ENCODE assay signal across 29 mouse cellular contexts in the genomic region with DNA sequence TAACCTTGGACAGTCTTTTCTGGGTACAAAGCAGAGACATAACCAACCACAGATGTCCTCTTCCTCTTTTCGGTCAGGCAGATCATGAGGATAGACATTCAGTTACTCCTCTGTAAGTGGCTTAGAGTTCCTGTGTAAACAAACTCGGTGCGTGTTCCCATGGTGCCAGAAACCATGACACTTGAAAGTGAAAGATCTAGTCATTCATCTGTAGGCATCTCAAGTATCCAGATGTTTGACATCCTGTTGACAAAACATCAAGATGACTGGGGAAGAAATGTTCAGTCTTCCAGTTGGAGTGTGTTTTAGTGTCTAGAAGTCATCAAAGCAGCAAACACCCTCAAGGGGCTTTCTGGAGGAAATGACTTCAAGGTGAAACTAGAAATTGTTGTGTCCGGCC.
DNase-seq lines count a peak whose midpoint lies in the region; ATAC-seq and TF ChIP-seq lines count a peak whose summit lies in the region.
"Had no signal": no experiment of that assay in that cellular context is flagged by ENCODE, and none has a peak within 500 bp of the region (broad histone marks: within the 10 kb centered on the region; RNA-seq: fewer than 3 reads in every experiment).

No protein-coding gene starts in this region.

- H3K27me3 ChIP-seq in lung, embryonic 16.5 days (ENCODE audit: control insufficient read depth, insufficient read depth, low read depth, low read length) = no peaks in the 10 kb centered on the region
- H3K27me3 ChIP-seq: embryonic facial prominence, embryonic 12.5 days; forebrain, embryonic 15.5 days; heart, embryonic 13.5 days; hindbrain, embryonic 15.5 days; limb, embryonic 15.5 days had no signal

- peak; percentile 52 for ATAC-seq in lung, embryonic 16.5 days (ENCODE audit: low read depth)
- peak; percentile 23; the same call in 1 of the 2 replicates for ATAC-seq in neutrophil, adult 5-6 weeks (ENCODE audit: extremely low read depth, insufficient number of reproducible peaks, low FRiP score, poor library complexity, severe bottlenecking)
- ATAC-seq: activated CD4-positive, CD25-positive, alpha-beta regulatory T cell, adult 4 months; forebrain, embryonic 15.5 days; inflammation-experienced regulatory T-cells, adult 6 months had no signal

- H3K4me1 ChIP-seq in lung, adult 2 months (ENCODE audit: control insufficient read depth, insufficient read depth, low read length) = peaks cover 4% of the 10 kb centered on the region
- H3K4me1 ChIP-seq in lung, embryonic 16.5 days (replicated peaks; ENCODE audit: control insufficient read depth, insufficient read depth, low read length) = 0 out of 2 replicates have a peak, but pooled peaks cover 4% of the 10 kb centered on the region
- H3K4me1 ChIP-seq: embryonic facial prominence, embryonic 12.5 days; forebrain, embryonic 15.5 days; heart, embryonic 13.5 days; hindbrain, embryonic 10.5 days; hindbrain, embryonic 15.5 days had no signal

- peak; percentile 4 to 24 for DNase-seq in lung, adult 18-20 months
- no peak for DNase-seq in lung, adult 2 months
- peak; percentile 64 for DNase-seq in A20 (ENCODE audit: low read depth, low spot score)
- DNase-seq in cerebellum, adult 9-11 months = no peak
- no peak for DNase-seq in urinary bladder, postnatal 25 days (ENCODE audit: low spot score)
- DNase-seq: adrenal gland, adult 8-10 months; cerebellum, adult 8-10 months; embryo, embryonic 11 days; gastrocnemius, postnatal 25 days; heart, postnatal 10 days; kidney, adult 11 months; kidney, postnatal 14 days; layer of hippocampus, adult 9-11 months; midbrain, embryonic 14.5 days; retina, postnatal 1 day; right cerebral cortex, postnatal 14 days; thymus, postnatal 14 days had no signal

- no peak overlapping the region for H3K4me2 ChIP-seq in lung, embryonic 16.5 days (ENCODE audit: low read depth, low read length)
- H3K4me2 ChIP-seq: embryonic facial prominence, embryonic 12.5 days; forebrain, embryonic 15.5 days; heart, embryonic 13.5 days; hindbrain, embryonic 15.5 days; limb, embryonic 15.5 days had no signal

- no peak for TF ChIP-seq POLR2A in lung, adult 2 months (IDR thresholded peaks at IDR 0.05; ENCODE audit: borderline replicate concordance, extremely low read depth, low read depth, low read length)

- TF ChIP-seq CTCF in lung, adult 2 months (IDR thresholded peaks at IDR 0.05; ENCODE audit: insufficient read depth, low read length) = no peak

- no peaks in the 10 kb centered on the region for H3K36me3 ChIP-seq in lung, embryonic 16.5 days (ENCODE audit: control insufficient read depth, insufficient read depth, low read length)
- H3K36me3 ChIP-seq: embryonic facial prominence, embryonic 12.5 days; forebrain, embryonic 15.5 days; heart, embryonic 13.5 days; hindbrain, embryonic 10.5 days; hindbrain, embryonic 15.5 days; limb, embryonic 10.5 days; limb, embryonic 15.5 days had no signal

- H3K9ac ChIP-seq in lung, embryonic 16.5 days (ENCODE audit: low read length) = no peak overlapping the region
- H3K9ac ChIP-seq: embryonic facial prominence, embryonic 12.5 days; forebrain, embryonic 15.5 days; heart, embryonic 13.5 days; hindbrain, embryonic 15.5 days; limb, embryonic 15.5 days; liver, embryonic 14.5 days had no signal

- 22% methylated on average over 4 of the region's 4 CpGs for WGBS in lung, adult 2 months
- 25% methylated on average over 4 of the region's 4 CpGs for WGBS in lung, embryonic 16.5 days

- H3K27ac ChIP-seq in lung, embryonic 16.5 days (ENCODE audit: low read length) = no peak overlapping the region
- H3K27ac ChIP-seq: embryonic facial prominence, embryonic 12.5 days; forebrain, embryonic 15.5 days; heart, embryonic 13.5 days; hindbrain, embryonic 10.5 days; hindbrain, embryonic 15.5 days; limb, embryonic 10.5 days; limb, embryonic 15.5 days; liver, embryonic 14.5 days had no signal

- no peaks in the 10 kb centered on the region for H3K9me3 ChIP-seq in lung, embryonic 16.5 days (ENCODE audit: control insufficient read depth, low read length)
- H3K9me3 ChIP-seq: embryonic facial prominence, embryonic 12.5 days; forebrain, embryonic 15.5 days; heart, embryonic 13.5 days; hindbrain, embryonic 10.5 days; hindbrain, embryonic 15.5 days; limb, embryonic 10.5 days; limb, embryonic 15.5 days had no signal

- H3K4me3 ChIP-seq in lung, adult 2 months (replicated peaks; ENCODE audit: extremely low read depth, low read depth, low read length) = no peak overlapping the region
- no peak overlapping the region for H3K4me3 ChIP-seq in lung, embryonic 16.5 days (ENCODE audit: low read length)
- H3K4me3 ChIP-seq: embryonic facial prominence, embryonic 12.5 days; forebrain, embryonic 15.5 days; heart, embryonic 13.5 days; hindbrain, embryonic 10.5 days; hindbrain, embryonic 15.5 days; limb, embryonic 10.5 days; limb, embryonic 15.5 days had no signal

Comparison
In these comparisons a context has a peak if more than half of its experiments do, and no peak if none do; other contexts are left out.
1. DNase-seq: peak in lung, adult 18-20 months (2 of 2) and A20 (single experiment); none in lung, adult 2 months (single experiment), cerebellum, adult 9-11 months (single experiment) and urinary bladder, postnatal 25 days (single experiment).